Mouse (Mus musculus): ENCODE data around the gene Npcd.
A peak's percentile ranks its signal among the peaks of the same experiment; 100 is the strongest.

Npcd gene

GRCm38 (mm10) chr15:79803533-79804351 lies 30.3 kb downstream of the Npcd start:
- DNase-seq (ENCODE audit: low spot score) = no peak

- no peak for DNase-seq (ENCODE audit: low spot score)
Measured at GRCm38 (mm10) chr15:79802304-79802703, 31.7 kb downstream of the Npcd start.

GRCm38 (mm10) chr15:79801646-79802045 lies 32.4 kb downstream of the Npcd start:
- no peak for DNase-seq (ENCODE audit: low spot score)

- no peak for DNase-seq (ENCODE audit: low spot score)
Measured at GRCm38 (mm10) chr15:79800701-79801100, 33.3 kb downstream of the Npcd start.

GRCm38 (mm10) chr15:79798591-79798990 lies 35.4 kb downstream of the Npcd start:
- DNase-seq (ENCODE audit: low spot score) = no peak

GRCm38 (mm10) chr15:79797680-79798079 lies 36.4 kb downstream of the Npcd start:
- no peak for DNase-seq (ENCODE audit: low spot score)

GRCm38 (mm10) chr15:79797096-79797495 lies 36.9 kb downstream of the Npcd start:
- DNase-seq (ENCODE audit: low spot score) = no peak

GRCm38 (mm10) chr15:79796256-79796655 lies 37.8 kb downstream of the Npcd start:
- no peak for DNase-seq (ENCODE audit: low spot score)

- no peak for DNase-seq (ENCODE audit: low spot score)
Measured at GRCm38 (mm10) chr15:79794173-79794572, 39.9 kb downstream of the Npcd start.

GRCm38 (mm10) chr15:79793076-79793475 lies 41.0 kb downstream of the Npcd start:
- DNase-seq (ENCODE audit: low spot score) = no peak

- no peak for DNase-seq (ENCODE audit: low spot score)
Measured at GRCm38 (mm10) chr15:79792455-79792854, 41.6 kb downstream of the Npcd start.

GRCm38 (mm10) chr15:79791502-79791901 lies 42.5 kb downstream of the Npcd start:
- peak; percentile 66 for DNase-seq (ENCODE audit: low spot score)

- DNase-seq (ENCODE audit: low spot score) = no peak
Measured at GRCm38 (mm10) chr15:79790905-79791304, 43.1 kb downstream of the Npcd start.

- DNase-seq (ENCODE audit: low spot score) = no peak
Measured at GRCm38 (mm10) chr15:79790111-79790510, 43.9 kb downstream of the Npcd start.

- no peak for DNase-seq (ENCODE audit: low spot score)
Measured at GRCm38 (mm10) chr15:79787815-79788214, 46.2 kb downstream of the Npcd start.

- DNase-seq (ENCODE audit: low spot score) = no peak
Measured at GRCm38 (mm10) chr15:79785056-79785455, 49.0 kb downstream of the Npcd start.

- no peak for DNase-seq (ENCODE audit: low spot score)
Measured at GRCm38 (mm10) chr15:79777749-79778148, 56.3 kb downstream of the Npcd start, which contains the start of gene Dnal4. Gene Dnal4, minus strand, starts transcription at chr15:79777849.

GRCm38 (mm10) chr15:79775662-79776061 lies 58.4 kb downstream of the Npcd start:
- no peak for DNase-seq (ENCODE audit: low spot score)

GRCm38 (mm10) chr15:79774117-79775027 lies 59.7 kb downstream of the Npcd start:
- DNase-seq (ENCODE audit: low spot score) = peak; percentile 89

GRCm38 (mm10) chr15:79770629-79771240 lies 63.3 kb downstream of the Npcd start:
- DNase-seq (ENCODE audit: low spot score) = no peak

- DNase-seq (ENCODE audit: low spot score) = no peak
Measured at GRCm38 (mm10) chr15:79768302-79768701, 65.7 kb downstream of the Npcd start.

GRCm38 (mm10) chr15:79767327-79767961 lies 66.6 kb downstream of the Npcd start:
- no peak for DNase-seq (ENCODE audit: low spot score)

All from urinary bladder, postnatal 25 days (tissue).